Mouse (Mus musculus) kidney, postnatal 36 days (tissue): ENCODE measurements around the gene Rnf5.

Source experiments
- DNase-seq, 2 experiments: peaks; one replicate each; pipeline ENCODE4 v3.0.0; 2021 to 2022; ENCODE audit warnings: mixed read lengths in 2 of 2

Gene Rnf5

GRCm38 (mm10) chr17:34585121-34585520, 18.4 kb downstream of the Rnf5 start:
- no peak for DNase-seq

GRCm38 (mm10) chr17:34583819-34584218, 19.7 kb downstream of the Rnf5 start:
- no peak for DNase-seq

DNA sequence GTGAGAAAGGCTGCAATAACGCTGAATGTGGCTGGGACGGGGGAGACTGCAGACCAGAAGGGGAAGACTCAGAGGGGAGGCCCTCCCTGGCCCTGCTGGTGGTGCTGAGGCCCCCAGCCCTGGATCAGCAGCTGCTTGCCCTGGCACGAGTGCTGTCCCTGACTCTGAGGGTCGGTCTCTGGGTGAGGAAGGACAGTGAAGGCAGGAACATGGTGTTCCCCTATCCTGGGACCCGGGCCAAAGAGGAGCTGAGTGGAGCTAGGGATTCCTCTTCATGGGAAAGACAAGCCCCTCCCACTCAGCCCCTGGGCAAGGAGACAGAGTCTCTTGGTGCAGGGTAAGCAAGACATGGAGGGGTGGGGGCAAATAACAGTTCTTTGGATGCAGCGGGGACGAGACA, 20.1 kb downstream of the Rnf5 start:
- no peak for DNase-seq

GRCm38 (mm10) chr17:34582528-34582927, 21.0 kb downstream of the Rnf5 start:
- no peak for DNase-seq

DNA sequence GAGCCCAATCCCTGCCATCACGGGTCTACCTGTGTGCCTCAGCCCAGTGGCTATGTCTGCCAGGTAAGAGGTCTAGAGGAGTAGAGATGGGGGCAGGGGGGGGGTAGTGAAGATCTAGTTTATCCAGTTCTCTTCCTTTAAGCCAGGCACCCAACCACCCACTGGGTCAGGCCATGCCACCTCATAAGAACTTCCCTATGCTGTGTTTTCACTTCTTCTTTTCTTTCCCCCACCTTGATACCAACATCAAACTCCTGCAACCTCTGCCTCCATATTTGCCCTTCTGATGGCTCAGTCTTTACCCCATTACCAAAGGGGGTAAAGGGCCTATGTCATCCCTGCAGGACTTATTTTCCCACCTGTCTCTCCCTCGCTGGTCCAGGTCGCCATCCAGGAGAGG, 25.4 kb downstream of the Rnf5 start:
- DNase-seq = no peak

DNA sequence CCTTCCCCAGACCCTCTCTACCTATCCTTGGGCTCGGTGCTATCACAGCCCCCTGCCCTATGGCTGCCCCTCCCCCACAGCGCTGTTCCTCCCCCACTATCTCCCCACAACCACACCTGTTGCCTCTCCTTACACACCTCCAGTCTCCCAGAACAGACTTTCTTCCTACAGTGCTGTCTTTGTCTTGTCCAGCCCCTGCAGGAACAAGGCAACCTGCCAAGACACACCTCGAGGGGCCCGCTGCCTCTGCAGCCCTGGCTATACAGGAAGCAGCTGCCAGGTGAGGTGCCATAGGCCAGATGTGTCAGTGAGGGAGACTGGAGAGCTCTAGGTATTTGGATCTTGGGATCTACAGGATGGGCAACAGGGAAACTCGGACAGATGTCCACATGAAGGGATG, 26.9 kb downstream of the Rnf5 start:
- DNase-seq = no peak

DNA sequence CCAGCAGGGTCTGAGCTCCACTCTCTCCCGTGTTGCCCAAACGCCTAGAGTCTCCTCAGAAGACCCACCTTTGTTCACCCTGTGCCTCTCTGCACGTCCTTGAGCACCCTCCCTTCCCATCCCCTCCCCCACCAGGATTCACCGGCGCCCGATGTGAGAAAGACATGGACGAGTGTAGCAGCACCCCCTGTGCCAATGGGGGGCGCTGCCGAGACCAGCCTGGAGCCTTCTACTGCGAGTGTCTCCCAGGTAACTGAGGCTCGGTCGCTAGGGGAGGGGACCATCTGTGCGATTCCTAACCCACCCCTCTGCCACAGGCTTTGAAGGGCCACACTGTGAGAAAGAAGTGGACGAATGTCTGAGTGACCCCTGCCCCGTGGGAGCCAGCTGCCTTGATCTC, 31.1 kb downstream of the Rnf5 start:
- DNase-seq = no peak

- DNase-seq = no peak
These were observed 31.6 kb downstream of the Rnf5 start for GRCm38 (mm10) chr17:34571875-34572274.

GRCm38 (mm10) chr17:34569919-34570318, 33.6 kb downstream of the Rnf5 start:
- DNase-seq = no peak

- no peak for DNase-seq
These were observed 35.1 kb downstream of the Rnf5 start for GRCm38 (mm10) chr17:34568421-34568820.

- DNase-seq = peak in 1 of 2 experiments; percentile 17
These were observed 36.2 kb downstream of the Rnf5 start for GRCm38 (mm10) chr17:34567311-34567710.

GRCm38 (mm10) chr17:34564796-34565195, 38.7 kb downstream of the Rnf5 start:
- DNase-seq = peak; percentile 65 to 75

DNA sequence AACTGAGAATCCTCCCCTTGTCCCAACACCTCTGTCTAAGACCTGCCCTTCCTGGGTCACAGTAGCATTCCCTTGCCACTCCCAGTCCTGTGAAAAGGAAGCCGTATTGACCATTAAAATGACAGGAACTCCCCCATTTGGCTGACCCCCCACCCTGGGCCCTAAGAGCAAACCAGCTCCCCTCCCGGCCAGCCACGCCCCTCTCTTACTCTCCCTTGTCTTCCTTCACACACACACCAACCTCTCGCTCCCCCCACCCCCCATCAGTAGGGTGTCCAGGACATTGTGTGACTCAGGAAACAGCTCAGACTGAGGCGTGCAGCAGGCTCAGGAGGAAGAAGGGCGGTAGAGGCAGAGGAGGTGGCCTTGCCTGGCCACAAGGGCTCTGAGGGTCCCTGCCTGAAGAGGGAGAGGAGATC, 39.5 kb downstream of the Rnf5 start, which contains the start of gene Notch4:
TSS of gene Notch4 (plus strand) at position 266 of the 419 bp plus-strand sequence.
- peak; percentile 76 to 87 for DNase-seq

DNA sequence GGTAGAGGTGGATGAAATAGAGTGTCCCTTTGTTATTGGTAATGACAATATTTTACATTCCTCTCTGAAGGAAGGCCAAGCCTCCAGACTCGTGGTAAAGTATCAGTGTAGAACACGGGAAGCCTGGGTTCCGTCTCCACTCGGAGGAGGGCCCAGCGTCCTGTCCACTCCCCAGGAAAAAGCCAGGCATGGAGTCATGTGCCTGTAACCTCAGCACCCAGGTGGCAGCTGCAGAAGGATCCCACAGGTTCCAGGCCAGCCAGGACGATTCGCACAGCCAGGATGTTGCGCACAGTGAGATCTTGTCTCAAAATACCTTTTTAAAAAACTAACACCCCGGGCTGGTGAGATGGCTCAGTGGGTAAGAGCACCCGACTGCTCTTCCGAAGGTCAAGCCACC, 40.1 kb downstream of the Rnf5 start:
- no peak for DNase-seq

DNA sequence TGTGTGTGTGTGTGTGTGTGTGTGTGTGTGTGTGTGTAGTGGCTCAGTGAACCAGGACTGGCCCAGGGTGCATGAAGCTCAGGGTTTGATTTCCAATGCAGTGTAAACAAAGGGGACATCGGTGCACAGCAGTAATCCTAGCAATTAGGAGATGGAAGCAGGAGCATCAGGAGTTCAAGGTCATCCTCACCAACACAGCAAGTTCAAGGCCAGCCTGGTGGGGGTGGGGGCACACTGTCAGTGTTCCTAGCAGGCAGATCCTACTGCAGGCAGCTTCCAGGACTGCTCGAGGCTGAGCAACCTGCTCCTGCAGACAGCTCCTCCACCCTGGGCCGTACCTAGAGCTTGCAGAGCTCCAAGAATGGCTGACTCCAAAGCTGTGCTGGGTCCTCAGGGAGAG, 40.9 kb downstream of the Rnf5 start:
- no peak for DNase-seq

DNA sequence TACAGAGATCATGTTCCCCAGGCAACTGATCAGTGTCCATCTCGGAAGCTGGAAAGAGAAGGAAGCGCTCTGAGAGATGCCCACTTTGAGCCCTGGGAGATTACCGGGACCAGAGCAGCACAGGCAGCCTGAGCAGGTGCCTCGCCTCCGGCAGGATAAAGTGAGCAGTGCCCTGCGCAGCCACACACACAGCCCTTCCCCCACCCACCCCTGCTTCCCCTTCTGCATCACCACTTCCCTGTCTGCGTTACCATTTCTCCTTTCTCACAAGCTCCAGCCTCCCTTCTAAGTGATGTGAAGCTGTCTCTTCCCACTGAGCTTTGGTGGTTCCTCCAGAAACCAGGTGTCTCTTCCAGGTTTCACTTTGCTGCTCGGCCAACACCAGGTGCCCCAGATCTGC, 42.3 kb downstream of the Rnf5 start:
- DNase-seq = no peak

- no peak for DNase-seq
These were observed 43.1 kb downstream of the Rnf5 start for GRCm38 (mm10) chr17:34560438-34560837.

DNA sequence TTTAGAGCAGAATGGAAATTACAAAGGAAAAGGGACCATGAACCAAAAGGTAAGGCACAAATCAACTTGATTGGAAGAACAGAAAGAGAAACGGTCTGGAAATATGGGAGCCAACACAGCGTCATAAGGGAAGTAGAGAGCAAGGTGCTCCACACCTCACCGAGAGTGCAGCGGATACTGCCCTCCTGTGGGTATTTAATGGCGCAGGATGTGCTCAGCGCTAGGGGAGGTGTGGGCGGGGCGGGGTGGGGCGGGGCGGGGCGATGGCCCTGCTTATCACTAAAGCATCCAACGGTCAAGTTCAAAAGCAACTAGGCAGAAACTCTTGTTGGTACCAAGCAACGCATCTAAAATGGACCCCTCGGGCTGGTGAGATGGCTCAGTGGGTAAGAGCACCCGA, 43.6 kb downstream of the Rnf5 start:
- DNase-seq = no peak

DNA sequence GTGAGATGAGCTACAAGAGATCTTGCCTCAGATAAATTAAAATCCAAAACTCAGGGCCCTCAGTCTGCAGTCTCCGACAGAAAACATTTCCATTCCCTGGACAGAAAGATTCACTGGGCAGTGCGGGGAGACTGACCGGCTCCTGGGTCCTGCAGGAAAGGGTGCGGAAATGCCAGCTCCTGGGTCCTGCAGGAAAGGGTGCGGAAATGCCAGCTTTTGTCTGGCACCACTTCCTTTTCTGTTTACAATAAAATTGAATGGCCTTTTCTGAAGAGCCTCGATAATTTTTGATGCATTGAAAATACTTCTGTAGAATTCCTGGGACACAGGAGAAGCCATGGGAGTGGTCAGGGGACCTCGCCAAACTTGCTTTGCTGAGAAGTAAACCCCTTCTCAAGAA, 44.4 kb downstream of the Rnf5 start:
- no peak for DNase-seq

GRCm38 (mm10) chr17:34557411-34557810, 46.1 kb downstream of the Rnf5 start:
- DNase-seq = peak in 1 of 2 experiments; percentile 37

DNA sequence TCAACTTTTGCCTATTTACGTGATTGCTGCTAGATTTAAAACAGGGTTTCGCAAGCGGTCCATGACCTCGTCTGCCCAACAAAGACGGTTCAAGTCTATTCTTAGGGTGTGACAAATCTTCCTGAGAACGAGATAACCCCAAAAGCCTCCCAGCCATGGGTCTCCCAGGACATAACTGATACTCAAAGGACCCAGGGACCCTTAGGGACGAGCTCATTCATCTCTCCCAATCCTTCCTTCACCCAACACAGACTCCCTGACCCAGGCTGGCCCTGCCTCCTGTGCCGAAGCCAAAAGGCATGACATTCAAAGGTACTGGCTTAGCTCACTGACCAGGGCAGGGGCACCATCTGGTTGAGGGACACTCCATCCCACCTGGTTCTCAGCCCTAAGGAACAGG, 47.1 kb downstream of the Rnf5 start:
- no peak for DNase-seq

DNA sequence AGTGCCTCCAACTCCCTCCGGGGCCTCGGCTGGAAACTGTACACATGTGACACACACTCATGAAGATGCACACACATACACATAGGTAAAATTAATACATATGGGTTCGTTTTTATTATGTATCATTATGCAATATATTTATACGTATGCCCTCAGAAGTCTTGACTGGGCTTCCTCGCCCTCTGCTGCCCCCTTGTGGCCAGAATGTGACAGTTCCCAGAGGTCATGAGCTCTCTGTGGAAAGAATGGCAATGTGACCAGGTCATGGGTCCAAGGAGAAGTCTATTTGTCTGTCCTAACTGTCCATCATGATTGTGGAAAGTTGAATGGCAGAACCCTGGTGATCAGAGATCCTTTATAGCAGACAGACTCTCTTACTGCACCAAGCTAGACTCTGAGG, 48.0 kb downstream of the Rnf5 start:
- DNase-seq = peak; percentile 83 to 93
